Mouse (Mus musculus): Measurements from ENCODE around the gene Barx2. TPM values are rescaled to one million over a fixed set of nuclear protein-coding genes. Genes with fewer than 3 reads are reported as not detected.

Gene Barx2
- polyA plus RNA-seq, 1 experiment from 2014 or later, result not detected

DNA sequence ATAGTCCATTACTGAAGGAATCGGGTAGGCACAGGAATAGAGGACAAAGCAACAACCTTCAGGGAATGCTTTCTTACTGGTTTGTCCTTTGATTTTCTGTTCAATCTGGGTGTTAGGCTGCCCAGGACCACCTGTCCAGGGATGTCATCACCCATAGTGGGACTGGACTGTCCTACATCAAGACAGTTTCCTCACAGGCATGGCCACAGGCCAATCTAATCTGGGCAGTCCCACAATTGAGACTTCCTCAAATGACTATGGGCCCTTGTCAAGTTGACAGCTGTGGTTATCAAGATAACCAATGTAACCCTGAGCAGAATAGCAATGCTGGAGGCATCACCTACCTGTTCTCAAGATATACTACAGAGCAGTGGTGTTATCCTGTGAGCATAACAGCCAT, 110.6 kb downstream of the Barx2 start:
- no peak overlapping the region for H3K9ac ChIP-seq (ENCODE audit: low read depth, low read length)
- no peak overlapping the region for H3K4me3 ChIP-seq (ENCODE audit: low read depth, low read length)
- no peaks in the 10 kb centered on the region for H3K9me3 ChIP-seq (replicated peaks; ENCODE audit: control insufficient read depth, low read length)
- H3K27ac ChIP-seq (ENCODE audit: low read length), result no peak overlapping the region
- no peaks in the 10 kb centered on the region for H3K4me1 ChIP-seq (ENCODE audit: control insufficient read depth, low read depth, low read length)
- no peaks in the 10 kb centered on the region for H3K36me3 ChIP-seq (ENCODE audit: control insufficient read depth, insufficient read depth)
- no peaks in the 10 kb centered on the region for H3K27me3 ChIP-seq (ENCODE audit: control insufficient read depth, insufficient read depth, low read depth, low read length)
- WGBS (ENCODE audit: insufficient replicate concordance), result 52% methylated on average over 1 of the region's 1 CpGs
- ATAC-seq (ENCODE audit: low read depth), result no peak
- no peak overlapping the region for H3K4me2 ChIP-seq (ENCODE audit: low read depth, low read length)

Other genes starting within 250 kb of the Barx2 start
- 0.32 and 0.57 TPM in 2 replicates for gene Arhgap32, start 202.7 kb upstream of the Barx2 start, polyA plus RNA-seq (2015; fragmentation: Nextera tagmentation; extraction: Ambion mirVana)